Mouse (Mus musculus): Measurements from ENCODE around the gene Hnf1b.

Gene Hnf1b

DNA sequence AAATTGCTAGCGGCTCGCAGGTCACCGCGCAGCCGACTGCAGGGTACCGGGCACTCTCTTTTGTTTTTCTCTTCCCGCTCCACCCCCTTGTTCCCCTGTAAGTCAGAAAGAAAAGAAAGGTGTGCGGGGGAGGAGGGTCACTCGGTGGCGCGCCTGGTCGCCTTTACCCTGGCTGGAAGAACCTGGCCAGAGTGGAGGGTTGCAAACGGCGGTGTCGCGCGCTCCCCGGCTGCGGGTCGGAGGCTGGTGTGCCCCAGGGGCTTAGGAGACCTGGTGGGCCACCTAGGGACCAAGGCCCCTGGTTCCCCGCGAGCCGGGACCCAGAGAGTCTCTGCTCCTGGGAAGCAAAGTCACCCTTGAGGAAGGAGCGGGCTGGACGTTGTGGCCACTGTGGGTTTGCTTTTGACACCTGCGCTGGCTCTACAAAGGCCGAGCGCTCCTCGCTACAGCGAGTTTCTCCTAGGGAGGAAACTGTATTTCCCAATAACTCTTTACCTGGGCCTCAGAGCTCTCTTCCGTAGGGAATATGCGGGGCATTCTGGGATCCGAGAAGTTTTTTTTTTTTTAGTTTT is 3.4 kb downstream of the Hnf1b start:
- no peak for DNase-seq (ENCODE audit: low spot score)

DNA sequence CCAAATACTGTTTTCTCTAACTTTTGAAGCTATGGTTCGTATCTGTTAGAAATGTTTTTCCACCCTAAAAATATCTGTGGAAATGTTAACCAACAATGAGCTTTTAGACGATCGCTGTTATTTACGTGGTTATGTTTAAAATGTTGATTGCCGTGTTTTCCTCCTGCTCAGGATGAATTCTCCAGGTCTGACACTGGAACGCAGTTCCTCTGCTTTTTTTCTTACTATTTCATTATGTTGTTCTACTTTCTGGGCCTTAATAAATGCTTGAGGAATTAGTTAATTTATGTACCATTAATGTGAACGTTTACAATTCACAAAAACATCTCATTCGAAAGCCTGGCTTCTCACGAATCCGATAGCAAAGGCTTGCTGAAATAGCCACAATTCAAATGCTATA is 4.2 kb downstream of the Hnf1b start:
- no peak for DNase-seq (ENCODE audit: low spot score)

DNA sequence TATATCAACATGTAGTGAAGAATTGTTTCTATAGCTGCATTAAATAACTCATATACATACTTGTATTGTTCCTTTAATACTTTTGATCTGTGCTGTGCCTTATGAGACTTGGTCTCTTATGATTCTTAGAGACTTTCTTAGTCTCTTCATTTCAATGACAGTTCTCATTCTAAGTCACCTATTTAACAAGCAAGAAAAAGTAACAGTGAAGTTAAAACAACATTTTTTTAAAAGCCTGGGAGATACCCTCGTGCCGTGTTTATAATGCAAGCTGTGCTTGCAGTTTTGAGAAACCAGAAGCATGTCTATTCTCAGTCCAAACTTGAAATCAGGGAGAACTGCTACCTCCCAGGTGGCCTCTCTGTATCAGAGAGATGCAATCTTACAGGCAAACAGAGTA is 4.8 kb downstream of the Hnf1b start:
- DNase-seq (ENCODE audit: low spot score), result no peak

DNA sequence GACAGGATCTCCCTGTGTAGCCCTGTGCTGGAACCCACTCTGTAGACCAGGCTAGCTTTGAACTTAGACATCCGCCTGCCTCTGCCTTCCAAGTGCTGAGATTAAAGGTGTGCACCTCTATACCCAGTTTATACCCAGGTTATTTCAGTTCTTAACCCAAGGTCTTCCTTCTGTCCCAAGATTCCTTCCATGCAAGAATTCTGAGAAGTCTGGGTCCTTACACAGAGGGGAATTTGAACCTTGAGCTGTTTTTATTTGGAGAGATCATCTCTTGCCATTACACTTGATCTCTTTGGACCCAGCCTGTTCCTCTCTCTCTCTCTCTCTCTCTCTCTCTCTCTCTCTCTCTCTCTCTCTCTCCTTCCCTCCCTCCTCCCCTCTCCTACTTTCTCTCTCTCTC is 7.4 kb downstream of the Hnf1b start:
- DNase-seq (ENCODE audit: low spot score), result no peak

DNA sequence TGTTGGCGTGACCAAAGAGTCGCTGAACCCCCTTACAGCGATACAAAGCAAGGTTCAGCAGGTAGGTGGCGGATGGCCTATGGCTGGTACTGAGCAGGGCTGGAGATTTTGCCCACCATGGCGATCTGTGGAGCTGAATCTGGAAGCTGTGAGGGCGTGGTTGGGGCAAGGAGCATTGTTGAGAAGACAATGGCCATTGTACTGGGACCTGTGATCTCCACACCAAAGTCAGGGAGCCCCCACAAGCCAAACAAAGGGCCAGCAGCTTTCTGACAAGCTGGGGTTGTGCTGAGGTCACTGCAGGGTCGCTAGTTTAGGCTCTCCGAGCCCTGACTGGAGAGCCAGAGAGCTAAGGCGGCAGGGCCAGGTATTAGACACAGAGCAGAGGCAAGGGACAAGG is 15.4 kb downstream of the Hnf1b start:
- DNase-seq (ENCODE audit: low spot score), result no peak

DNA sequence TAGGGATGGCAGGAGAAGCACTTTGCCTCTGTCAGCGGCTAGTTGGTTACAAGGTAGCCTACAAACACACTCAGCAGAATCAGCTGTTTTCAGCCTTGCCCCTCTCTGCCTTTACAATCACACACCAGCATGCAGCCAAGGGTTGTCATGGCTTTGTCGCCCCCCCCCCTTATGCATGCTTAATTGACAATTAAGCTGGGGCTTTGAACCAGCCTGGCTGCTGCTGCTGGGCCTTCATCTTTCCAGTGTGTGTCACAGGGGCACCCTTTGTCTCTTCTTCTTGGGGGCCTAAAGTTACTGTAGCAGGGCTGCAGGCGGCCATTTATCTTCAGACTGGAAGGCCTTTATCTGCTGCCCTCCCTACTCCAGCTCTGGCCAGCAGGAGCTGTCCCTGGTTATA is 17.7 kb downstream of the Hnf1b start:
- no peak for DNase-seq (ENCODE audit: low spot score)

DNA sequence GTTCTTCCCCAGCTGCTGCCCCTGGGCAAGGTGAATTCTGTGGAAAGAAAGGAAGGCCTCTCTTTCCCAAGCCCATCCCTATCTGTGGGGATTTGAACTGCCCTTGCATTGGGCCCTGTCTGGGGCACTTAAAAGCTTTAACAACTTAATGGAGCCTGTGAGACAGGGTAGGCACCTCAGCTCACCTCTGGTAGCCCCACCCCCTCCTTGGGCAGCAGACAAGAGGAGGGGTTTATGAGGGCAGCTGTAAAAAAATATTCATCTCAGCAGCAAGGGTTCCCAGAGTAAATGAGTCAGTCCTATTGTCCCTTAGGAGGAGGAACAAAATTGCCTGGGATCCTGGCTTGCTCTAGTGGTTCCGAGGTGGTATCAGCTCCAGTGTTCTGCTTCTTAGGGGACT is 19.3 kb downstream of the Hnf1b start:
- DNase-seq (ENCODE audit: low spot score), result no peak

DNA sequence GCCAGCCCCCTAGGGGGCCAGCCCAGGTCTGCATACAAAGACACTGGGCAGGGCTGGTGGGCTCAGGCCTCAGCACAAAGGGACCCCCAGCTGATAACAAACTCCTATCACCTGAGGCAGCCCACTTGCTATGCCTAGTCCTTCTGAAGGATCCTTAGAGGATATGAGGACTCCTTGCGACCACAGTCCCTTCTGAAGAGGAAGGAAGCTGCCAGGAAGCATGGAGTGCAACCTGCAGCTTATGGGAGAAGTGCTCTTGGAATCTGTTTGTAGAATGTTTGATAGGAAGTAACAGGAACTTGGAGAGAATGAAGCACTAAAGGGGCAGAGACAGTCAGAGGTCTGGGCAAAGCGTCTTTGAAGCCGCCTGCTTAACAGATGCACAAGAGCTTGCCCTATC is 19.8 kb downstream of the Hnf1b start:
- DNase-seq (ENCODE audit: low spot score), result no peak

DNA sequence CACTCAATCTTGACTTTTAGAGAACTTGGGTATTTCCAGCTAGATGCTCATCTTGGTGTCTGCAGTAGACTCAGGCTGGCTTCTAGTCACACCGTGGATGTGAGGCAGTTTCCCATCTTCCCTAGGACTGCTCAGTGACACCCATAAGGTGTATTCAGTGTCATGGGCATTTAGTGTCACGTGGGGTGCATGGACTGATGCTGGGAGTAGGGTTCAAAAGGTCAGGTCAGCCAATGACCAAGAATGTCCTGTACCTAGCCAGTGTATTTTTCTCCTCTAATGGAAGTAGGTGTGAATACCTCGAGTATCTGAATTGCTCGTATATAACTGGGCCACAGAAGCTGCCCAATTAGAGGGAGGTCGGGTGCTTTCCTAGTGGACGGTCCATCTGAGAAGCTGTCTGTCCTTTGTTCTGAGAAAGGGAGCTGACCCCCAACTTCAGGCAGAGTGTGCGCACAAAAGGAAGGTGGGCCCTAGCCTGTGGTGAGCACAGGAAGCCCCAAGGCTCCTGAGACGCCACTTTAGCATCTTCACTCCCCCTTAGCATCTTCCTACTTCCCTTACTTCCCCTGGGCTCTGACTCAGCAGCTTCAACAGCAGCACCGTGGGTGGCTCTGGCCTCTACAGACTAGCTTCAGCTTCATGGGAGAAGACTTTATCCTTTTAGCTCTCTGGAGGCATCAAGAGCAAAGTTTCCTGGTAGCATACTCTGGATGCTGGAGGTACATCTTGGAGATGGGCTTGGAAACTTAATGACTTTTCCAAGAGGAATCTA is 22.1 kb downstream of the Hnf1b start:
- DNase-seq (ENCODE audit: low spot score), result no peak

DNA sequence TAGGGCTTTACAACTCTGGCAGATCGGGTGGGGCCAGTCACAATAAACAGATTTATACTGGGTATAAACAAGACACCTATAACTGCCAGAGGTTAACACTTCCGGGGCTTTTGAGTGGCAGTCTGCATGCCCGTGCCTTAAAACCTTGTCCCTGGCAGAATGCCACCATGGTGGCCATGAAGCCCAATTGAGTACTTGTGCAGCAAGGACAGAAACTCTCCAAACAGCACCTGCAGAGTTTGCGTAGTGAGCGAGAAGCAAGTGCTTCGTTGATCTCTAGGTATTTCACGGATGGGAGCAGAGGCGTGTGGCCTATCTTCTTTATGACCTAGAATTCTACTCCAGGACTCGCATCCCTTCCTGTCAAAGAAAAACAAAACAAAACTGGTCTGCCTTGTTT is 23.6 kb downstream of the Hnf1b start:
- DNase-seq (ENCODE audit: low spot score), result no peak

DNA sequence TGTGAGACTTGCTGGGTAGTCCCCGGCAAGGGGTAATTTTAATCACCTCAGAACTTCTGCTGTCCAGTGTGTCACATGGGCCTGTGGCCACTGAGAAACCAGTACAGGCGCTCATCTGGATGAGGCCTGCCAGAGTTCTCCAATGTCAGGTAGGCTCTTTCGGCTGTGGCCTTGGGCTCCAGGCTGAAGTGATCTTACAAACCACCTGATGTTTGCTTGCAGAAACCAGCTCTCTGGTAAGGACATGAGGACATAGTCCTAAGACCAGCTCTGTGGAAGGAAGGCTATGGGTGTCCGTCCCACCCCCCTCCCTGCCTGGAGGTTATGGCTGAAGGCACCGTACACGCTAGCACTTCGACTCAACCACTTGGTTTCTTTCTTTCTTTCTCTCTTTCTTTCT is 26.8 kb downstream of the Hnf1b start:
- no peak for DNase-seq (ENCODE audit: low spot score)

DNA sequence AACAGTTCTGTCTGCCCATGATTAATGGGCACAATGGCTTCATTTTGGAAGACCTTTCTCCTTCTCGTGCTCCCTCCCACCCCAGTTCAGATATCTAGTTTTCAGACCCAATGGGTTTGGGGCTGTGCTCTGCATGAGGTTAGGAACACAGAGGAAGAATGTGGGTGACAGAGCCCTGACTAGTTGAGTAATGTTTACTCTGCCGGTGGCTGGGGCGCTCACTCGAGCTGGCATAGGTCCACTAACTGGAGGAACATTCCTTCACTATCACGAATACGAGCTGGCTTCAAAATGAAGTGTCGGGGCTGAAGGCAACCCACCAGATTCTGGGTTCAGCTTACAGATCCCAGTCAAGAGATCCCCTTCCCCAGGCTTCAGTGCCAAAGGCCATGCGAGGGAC is 27.9 kb downstream of the Hnf1b start:
- DNase-seq (ENCODE audit: low spot score), result no peak

DNA sequence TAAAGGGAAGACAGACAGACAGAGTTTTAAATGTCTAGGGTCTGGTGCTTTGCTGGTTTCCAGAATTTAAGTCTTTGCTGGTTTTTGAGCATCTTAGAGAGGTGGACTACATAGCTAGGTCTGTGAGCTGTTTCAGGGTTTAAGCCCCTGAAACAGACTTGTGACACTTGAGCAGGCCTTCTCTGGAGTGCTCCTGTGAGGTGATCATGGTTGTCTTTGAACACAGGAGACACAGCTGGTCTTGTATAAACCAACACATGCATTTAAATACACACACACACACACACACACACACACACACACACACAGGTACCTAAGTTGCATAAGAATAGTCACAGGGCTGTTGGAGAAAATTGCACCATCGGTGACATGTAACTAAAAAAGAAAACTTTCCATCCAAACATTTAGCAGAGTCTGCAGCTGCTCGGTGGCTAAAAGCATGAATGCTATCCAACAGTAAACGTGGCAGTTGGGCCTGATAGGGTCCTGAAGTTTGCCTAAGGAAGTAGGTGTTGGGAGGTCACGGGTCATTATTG is 28.6 kb downstream of the Hnf1b start:
- no peak for DNase-seq (ENCODE audit: low spot score)

DNA sequence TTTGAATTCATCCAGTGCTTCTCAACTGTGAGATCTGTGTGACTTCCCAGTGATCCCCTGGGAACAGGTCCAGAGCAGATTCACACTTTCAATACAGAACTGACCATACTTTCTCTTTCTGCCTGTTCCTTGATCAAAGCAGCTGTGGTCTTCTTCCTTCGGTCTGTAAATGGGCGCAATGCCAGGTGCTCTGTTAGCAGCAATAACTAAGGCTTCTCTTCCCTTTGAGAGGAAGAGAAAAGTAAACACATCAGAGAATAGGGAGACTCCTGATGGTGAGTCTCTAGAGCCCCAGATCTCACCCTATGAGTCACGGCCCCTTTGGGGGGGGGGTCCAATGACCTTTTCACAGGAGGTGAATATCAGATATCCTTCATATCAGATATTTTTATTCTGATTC is 29.3 kb downstream of the Hnf1b start:
- DNase-seq (ENCODE audit: low spot score), result no peak

DNA sequence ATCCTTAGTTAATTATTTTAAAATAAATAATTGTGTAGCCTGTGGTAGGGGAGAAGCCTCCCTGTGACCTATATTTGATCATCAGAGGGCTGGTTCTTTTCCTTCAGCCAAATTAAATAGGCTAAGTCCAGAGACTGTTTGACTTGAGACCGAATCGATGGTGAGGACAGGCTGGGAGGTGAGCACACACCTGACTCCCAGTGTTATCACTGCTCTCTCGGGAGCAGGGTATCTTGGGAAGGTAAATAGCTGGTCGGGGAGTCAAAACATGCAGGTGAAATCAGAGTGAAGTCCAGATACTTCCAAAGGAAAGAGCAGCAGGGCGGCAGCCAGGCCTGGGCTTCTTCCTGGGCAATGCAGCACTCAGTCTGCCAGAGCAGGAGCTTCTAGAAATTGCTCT is 31.6 kb downstream of the Hnf1b start:
- no peak for DNase-seq (ENCODE audit: low spot score)

DNA sequence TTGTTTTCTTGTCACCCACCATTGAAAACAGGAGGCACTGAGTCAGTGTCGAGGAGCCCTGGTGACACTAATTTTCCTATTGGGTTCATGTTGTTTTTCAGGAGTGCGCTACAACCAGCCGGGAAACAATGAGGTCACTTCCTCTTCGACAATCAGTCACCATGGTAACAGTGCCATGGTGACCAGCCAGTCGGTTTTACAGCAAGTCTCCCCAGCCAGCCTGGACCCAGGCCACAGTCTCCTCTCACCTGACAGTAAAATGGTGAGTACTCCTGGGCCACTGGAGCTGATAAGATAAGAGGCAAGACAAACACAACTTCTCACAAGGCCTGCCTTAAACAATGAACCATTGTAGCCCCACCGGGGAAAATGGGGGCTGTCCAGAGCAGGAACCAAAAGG is 32.7 kb downstream of the Hnf1b start:
- DNase-seq (ENCODE audit: low spot score), result no peak

DNA sequence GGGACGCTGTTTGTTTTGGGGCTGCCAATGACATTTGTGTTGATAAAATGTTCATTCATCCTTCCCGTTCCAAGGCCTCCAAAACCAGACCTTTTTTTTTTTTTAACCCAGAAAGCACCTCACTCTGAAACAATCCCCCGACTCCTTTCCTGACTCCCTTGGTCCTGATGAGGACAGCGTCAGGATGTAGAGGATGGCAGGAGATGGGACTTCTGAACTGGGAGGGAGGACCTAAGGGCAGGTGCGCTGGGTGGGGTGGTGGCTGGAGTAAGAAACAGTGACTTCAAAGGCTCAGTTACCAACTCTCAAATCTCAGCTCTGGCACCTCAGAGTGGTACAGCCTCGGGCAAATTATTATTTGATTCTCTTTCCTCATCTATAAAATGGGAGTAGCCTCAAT is 33.2 kb downstream of the Hnf1b start:
- no peak for DNase-seq (ENCODE audit: low spot score)

DNA sequence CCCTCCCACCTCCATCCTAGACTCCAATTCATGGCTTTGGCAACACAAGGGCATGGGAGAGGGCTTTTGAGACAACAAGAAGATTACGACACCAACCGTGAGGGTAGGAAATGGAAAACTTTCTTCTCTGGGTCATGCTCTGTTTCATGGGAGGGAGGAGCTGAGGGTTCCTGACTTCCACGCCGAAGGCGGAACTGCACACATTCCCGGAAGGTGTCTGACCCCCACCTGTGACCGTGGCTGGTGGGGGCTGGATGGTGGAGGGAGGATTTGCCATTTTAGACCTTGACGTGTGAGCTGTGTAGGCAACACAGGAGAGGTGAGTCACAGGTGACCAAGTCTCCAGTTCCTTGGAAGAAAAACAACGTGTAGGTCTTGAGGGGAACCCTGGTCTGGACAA is 33.9 kb downstream of the Hnf1b start:
- no peak for DNase-seq (ENCODE audit: low spot score)

DNA sequence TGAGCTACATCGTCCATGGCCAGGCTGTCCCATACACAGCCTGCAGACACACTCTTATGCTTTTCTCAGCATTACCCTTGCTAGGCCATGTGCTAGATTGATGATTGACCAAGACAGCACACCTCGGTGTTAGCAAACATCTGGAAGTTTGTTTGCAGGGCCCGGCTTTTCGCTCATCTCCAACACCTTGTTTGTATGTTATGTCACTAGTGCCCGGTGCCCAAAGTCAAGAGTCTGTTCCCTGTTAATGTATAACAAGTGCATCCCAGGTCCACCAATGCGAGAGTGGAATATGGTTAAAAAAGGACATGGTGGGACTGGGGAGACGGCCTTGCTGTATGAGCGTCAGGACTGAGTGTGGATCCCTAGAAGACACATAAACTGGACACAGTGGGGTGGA is 35.3 kb downstream of the Hnf1b start:
- no peak for DNase-seq (ENCODE audit: low spot score)

DNA sequence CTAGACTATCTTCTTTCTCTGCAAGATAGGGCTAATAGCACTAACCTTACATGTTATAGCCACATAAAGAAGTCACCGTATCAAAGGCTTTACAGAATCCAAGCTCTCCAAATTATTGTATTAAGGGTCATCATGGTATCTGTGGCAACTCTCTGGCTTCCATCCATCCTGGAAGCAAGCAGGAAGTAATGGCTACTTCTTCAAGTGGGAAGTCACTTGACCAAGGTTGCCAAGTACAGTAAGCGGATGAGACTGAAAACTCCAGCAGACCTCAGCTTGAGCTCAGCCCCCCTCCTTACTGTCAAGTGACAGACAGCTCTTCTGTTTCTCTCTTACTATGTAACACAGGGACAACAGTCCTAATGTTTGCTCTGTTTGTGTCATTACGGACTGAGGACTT is 36.9 kb downstream of the Hnf1b start:
- no peak for DNase-seq (ENCODE audit: low spot score)

DNA sequence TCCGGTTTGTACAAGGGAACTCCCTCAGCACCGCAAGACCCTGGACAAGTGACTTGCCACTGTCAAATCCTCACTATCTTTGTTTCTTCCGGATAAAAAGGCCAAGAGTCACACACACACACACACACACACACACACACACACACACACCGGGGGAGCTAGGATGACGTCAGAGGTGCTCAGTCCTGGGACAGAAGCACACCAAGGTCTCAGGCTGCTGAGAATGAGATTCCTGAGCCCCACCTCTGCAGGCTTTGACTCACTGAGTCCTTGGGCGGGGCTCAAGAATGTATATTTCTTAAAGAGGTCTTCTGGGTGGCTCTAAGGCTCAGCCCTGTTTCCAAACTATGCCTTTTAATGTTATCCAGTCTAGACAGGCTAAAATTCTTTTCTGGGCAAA is 41.5 kb downstream of the Hnf1b start:
- DNase-seq (ENCODE audit: low spot score), result no peak

DNA sequence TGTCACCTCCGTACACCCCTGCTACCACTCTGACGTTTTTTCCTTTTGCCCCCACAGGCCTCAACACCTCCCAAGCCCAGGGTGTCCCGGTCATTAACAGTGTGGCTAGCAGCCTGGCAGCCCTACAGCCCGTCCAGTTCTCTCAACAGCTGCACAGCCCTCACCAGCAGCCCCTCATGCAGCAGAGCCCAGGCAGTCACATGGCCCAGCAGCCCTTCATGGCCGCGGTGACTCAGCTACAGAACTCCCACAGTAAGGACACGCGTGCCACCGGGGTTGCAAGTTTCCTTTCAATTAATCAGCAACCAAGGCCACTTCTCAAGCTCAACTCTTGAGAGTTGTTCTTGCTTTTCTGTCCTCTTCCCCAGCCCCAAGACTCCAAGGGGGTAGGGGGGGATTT is 43.5 kb downstream of the Hnf1b start:
- no peak for DNase-seq (ENCODE audit: low spot score)

DNA sequence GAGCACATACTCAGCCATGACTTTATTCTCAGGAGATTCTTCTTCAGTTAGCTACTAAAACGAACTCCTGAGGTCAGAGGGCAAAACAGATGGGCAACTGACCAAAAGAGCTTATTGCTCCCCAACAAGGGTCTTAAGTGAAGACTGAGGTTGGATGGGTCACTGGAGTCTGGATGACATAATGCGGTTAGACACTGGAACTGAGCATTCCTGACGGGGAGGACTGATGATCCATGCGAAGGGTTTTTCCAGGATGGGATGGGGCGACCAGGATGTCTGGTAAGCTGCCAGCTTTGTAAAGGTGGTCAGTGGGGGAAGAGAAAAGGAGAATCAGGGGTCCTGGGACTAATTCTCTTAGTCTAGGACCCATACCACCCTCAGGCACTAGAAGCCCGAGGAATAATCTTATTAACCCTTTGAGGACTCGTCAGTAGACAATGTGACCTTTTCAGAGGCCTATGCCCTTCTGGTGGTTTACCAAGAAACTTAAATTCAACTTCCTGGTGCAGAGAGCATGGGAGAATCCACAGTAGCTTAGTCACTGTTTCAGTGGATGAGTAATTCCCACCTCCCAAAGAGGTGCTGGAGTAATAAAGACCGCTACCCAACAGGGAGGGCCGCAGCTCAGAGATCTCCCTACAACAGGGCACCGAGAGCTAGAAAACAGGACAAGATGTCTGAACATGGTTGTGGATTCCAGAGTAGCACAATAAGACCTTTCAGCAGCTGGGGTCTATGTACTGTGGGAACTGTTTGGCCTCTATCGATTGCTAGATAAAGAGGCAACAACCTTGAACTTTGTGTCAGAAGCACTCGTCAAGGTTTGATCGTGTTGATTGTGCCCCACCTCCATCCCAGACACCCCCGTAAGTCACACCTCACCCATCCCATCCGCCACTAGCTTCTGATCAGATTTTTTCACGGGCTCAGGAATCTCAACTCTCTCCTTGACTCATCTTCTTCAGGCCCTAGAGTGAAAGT is 46.9 kb downstream of the Hnf1b start:
- no peak for DNase-seq (ENCODE audit: low spot score)

All from c-Kit-positive CD71-positive TER-119-positive erythroid progenitor cells, embryonic 14.5 days (primary cell).